Comparison of ENCODE assay signal across 8 mouse cellular contexts in the genomic region with DNA sequence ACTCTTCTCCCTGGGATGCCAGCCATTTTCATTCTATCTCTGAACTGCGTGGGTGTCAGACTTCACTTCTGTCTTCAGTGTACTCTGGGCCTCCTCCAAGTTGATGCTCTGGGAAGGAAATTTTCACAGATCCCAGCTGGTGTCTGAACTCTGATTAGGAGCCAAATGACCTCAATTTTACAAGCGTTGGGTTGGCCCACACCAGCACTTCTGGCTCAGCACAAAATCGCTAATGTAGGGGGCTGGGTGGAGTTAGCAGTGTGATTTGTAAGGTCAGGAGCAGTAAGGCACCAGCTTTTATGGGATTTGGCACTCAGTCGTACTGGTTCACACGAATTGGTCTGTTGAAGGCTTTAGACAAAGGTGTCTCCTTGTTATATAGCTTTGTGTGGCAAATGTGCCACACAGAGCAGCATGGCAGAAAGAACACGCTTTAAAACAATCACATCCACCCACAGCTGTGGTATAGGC.
DNase-seq lines count a peak whose midpoint lies in the region; ATAC-seq lines count a peak whose summit lies in the region.

No protein-coding gene starts in this region.

- DNase-seq in Muller cell, postnatal 12 days (ENCODE audit: inconsistent ontology term): peak; percentile 72
- peak; percentile 5 for DNase-seq in adrenal gland, postnatal 14 days
- DNase-seq in gastrocnemius, adult 8-10 months (ENCODE audit: low spot score in 2 of 2): peak; percentile 45
- DNase-seq in kidney, adult 8-10 months: peak; percentile 34 to 54
- peak; percentile 18 to 56 for DNase-seq in lung, postnatal 4 days
- no peak for DNase-seq in right cerebral cortex, postnatal 10 days (ENCODE audit: low spot score in 2 of 2)
- no peak for DNase-seq in right cerebral cortex, postnatal 4 days

- no peak for ATAC-seq in activated CD4-positive, CD25-positive, alpha-beta regulatory T cell, adult 4 months

Comparison
In these comparisons a context has a peak if more than half of its experiments do, and no peak if none do; other contexts are left out.
1. DNase-seq: peak in Muller cell, postnatal 12 days (single experiment), adrenal gland, postnatal 14 days (single experiment), gastrocnemius, adult 8-10 months (2 of 2), kidney, adult 8-10 months (2 of 2) and lung, postnatal 4 days (2 of 2); none in right cerebral cortex, postnatal 10 days (0 of 2) and right cerebral cortex, postnatal 4 days (single experiment).